Mouse (Mus musculus) retina, postnatal 1 day (tissue): Measurements from ENCODE around the gene Arhgap8.

Experiments used
- DNase-seq: peaks from one replicate; pipeline ENCODE4 v3.0.0-alpha.2; 2012

The Arhgap8 gene

GRCm38 (mm10) chr15:84809275-84809952 is 89.6 kb downstream of the Arhgap8 start:
- no peak for DNase-seq

- DNase-seq: no peak
These were observed 91.3 kb downstream of the Arhgap8 start for GRCm38 (mm10) chr15:84811126-84811525.

- DNase-seq: peak; percentile 24
These were observed 93.0 kb downstream of the Arhgap8 start for GRCm38 (mm10) chr15:84812831-84813357.

- no peak for DNase-seq
These were observed 95.3 kb downstream of the Arhgap8 start for GRCm38 (mm10) chr15:84815171-84815570.

- no peak for DNase-seq
These were observed 97.7 kb downstream of the Arhgap8 start for GRCm38 (mm10) chr15:84817589-84817988.

GRCm38 (mm10) chr15:84818284-84818683 is 98.4 kb downstream of the Arhgap8 start:
- no peak for DNase-seq

GRCm38 (mm10) chr15:84820811-84821210 is 101.0 kb downstream of the Arhgap8 start:
- no peak for DNase-seq
